Mouse (Mus musculus) megakaryocyte progenitor cell, adult 5-6 weeks (primary cell): ENCODE results near the gene H2-DMb2. TPM values are rescaled to one million over a fixed set of nuclear protein-coding genes. Genes with fewer than 3 reads are reported as not detected.

Experiments used
- ATAC-seq: replicated peaks from 2 replicates; pipeline ENCODE4 v1.8.0; 2016; ENCODE audit warnings: mild to moderate bottlenecking, moderate TSS enrichment, inconsistent platforms; ENCODE audit not compliant: poor library complexity
- total RNA-seq, 2 experiments: library from RNA; stranded (forward) in 1 of 2; stranded (reverse) in 1 of 2; fragments of 157-497, 149-512 nt in 1 of 2; fragments of 200-1000 nt in 1 of 2; gene quantifications; 2 replicates each; pipeline versions ENCODE4 v1.2.3 to v1.2.4; 2015 to 2017

H2-DMb2 gene
- total RNA-seq (2015), result 3.9 and 5.8 TPM in 2 replicates
- 6.7 and 8.5 TPM in 2 replicates for total RNA-seq (2017)

DNA sequence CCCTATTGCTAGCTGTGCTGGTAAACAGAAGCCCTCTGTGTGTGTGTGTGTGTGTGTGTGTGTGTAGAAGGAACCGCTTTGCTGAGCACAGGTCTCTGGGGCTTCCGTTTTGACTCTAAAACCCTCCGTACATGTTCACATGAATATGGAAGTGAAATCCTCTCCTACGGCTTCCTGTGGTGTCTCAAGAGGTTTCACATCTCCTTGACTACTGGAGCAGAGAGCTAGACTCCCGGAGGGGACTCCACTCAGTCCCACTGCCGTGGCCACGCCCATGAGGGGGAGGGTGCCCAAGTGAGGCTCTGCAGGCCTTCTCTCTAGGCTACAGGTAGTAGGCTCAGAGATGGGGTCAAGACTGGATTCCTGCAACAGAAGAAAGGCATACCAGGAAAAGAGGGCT, at the start of gene H2-DMb2:
TSS of gene H2-DMb2 (plus strand) at position 275 of the 400 bp plus-strand sequence.
- ATAC-seq, result peak; percentile 88

DNA sequence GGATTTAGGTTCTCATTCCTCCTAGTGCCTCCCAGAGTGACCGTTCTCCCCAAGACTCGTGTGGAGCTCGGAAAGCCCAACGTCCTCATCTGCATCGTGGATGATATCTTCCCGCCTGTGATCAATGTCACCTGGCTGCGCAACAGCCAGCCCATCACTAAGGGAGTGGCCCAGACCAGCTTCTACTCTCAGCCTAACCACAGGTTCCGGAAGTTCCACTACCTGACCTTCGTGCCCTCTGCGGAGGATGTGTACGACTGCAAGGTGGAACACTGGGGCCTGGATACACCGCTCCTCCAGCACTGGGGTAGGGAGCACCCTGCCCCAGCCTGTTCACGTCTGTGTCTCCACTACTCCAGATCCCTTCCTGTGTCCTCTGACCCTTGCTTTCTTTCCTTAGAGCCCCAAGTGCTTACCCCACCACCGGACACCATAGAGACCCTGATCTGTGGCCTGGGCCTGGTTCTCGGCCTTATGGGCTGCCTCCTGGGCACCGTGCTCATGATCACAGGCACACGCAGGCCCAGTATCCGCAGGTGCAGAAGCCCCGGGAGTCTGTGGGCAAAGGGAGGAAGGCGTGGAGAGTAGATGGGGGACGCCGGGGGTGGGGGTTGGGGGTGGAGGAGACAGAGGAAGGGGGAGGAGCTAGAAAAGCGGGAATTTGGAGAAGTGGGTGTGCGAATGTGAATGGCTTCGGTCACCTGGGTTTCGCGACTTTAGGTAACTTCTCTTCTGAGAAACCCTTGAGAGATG, 48.6 kb upstream of the H2-DMb2 start:
- ATAC-seq, result no peak

DNA sequence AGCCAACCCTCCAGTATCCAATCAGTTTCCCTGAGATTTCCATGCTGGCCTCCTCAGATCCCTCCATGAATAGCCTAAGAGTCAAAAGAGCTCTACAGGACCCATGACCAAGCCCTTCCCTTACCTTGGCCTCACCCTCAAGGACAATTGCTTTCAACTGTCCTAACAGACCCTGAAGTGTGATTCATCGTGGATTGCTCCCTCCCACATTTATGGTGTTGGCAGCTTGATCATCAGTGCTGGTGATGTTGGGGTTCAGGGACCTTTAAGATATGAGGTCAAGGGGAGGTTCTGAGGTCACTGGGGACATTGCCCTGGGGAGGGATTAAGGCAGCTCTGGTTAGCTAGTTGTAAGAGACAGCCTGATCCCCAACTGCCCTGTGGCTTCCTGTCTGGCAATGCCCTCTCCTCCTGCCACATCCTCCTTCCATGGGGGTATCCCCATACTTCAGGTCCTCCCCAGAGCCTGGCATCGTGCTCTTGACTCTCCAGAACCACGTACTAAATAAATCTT, 46.6 kb upstream of the H2-DMb2 start:
- ATAC-seq, result no peak

DNA sequence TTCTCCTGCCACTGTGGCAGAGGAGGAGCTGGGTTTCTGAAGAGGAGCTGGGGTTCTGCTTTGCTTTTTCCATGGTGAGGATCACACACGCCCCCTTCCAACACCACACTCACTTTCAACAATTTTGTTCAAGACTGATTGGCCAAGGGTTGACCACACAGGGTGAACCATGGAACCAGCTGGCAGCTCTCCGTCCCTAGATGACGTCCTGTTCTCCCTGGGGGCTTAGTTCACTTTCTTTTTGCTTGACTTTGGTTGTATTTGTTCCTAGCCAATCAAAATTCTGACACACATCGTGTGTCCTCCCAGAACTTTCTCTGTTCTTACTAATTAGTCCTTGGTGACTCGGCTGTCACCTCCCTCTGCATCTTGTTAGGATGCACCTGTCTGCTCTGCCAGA, 45.8 kb upstream of the H2-DMb2 start:
- no peak for ATAC-seq

DNA sequence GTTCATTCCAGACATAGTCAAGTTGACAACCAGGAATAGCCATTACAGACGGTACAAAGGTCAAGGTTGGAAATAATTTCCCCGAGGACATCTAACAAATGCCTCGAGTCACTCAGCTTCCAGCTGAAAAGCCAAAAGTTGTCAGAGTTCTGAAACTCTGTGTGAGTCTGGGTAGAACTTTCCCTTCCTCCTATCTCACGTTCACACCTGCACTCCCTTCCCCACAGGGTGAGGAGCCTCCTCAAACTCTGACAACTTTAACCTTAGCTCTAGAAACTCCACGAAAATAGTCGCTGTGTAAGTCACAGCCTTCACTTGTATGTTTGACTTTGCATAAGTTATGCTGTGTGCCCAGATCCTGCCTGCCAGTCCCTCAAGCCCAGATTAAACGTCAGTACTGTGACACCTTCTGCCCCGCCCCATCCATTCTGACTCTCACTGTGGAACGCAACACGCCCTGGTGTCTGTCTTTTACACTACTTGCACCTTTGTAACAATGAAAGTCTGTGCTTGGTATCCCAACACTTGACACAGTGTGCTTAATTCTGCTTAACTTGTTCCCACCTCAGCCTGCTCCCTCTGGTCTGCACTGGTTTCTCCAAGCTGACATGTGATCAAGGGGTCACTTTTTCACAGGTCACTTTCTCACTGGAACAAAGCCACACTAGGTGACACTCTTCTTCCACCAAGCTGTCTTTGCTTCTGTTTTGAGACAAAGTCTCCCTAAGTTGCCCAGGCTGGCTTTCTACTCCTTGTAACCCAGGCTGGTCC, 44.2 kb upstream of the H2-DMb2 start:
- peak; percentile 38; the same call in 1 of the 2 replicates for ATAC-seq

DNA sequence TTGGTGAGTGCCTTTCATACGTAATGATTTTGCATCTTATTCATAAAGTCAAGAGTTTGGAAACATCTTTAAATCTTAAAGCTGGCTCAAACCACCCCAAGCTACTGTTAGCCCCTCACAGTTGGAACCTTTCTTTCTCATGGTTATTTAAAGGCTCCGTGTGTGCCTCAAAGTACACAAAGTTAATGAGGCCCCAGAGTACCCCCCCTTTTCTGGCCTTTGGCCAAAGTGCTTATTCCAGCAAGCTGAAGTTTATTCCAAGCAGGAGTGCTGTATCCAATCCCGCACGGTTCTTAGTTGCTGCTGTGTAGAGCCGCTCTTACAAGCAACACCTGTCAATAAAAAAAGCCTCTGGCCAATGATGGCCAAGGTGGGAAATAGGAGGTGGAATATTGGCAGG, 43.6 kb upstream of the H2-DMb2 start:
- ATAC-seq, result no peak

DNA sequence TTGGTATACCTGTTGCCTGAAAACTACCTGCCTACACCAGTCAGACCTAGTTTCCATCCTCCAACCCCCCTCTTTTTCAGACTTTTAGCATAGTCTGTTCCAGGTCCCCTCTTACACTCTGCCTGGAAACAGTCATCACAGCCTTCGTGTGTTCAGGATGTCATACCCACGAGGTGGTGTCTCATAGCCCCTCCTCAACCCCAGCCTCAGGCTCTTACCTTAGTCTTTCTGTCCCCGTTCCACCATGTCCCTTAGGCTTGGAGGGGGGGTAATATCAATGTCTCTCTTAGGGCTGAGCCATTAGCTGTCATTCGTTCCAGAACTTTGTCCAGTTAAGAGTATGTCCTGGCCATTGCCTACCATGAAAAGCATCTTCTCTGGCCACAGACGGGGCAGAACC, 41.9 kb upstream of the H2-DMb2 start:
- no peak for ATAC-seq

DNA sequence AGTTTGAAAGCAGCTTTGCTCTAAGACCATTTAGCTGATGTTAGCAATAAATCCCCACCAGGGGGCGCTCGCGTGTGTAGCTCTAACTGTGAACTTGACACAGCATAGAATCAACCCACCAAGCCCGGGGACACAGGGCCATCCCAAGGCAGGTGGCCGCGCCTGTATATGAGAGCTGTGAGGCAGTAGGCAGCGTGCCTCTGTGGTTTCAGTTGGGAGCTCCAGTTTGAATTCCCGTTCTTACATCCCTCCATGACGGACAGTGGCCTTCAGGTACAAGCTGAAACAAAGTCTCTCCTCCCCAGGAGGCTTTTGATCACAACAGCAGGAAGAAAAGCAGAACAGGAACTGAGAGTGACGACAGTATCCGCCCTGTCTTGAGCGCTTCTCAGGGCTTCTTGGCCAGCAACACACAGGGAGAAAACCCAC, 41.5 kb upstream of the H2-DMb2 start:
- peak; percentile 86 for ATAC-seq

DNA sequence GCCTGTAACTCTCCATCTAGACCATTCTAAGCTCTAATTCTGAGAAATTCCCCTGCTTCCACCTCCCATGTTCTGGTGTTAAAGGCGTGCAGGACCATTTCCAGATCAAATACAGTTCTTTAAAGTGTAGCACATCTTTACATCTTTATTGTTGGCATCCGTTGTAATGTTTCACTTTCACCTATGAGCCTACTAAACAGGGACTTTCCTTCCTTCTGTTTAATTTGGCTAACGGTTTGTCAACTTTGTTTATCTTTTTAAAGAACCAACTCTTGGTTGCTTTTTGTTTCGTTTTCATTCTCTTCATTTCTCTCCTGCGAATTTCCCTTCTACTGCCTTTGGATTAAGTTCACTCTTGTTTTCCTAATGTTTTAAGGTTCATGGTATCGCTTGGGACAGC, 40.3 kb upstream of the H2-DMb2 start:
- ATAC-seq, result no peak

DNA sequence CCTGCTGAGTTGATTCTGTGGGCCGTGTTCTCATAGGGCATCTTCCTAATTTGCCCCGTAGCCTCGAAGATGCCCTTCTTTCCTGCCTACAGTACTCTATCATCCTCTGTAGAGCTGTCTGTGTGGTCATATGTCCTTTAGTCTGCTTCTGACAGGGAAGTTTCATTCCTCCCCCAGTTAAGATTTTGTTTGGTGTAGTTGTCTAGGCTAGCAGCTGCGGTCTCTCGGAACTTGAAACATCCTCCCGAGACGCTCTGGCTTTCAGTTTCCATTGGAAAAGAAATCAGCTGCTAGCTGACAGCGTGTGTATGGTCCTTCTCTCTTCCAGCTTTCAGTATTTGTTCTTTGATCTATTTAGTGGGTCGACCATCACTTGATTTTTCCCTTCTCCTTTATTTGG, 38.3 kb upstream of the H2-DMb2 start:
- no peak for ATAC-seq

DNA sequence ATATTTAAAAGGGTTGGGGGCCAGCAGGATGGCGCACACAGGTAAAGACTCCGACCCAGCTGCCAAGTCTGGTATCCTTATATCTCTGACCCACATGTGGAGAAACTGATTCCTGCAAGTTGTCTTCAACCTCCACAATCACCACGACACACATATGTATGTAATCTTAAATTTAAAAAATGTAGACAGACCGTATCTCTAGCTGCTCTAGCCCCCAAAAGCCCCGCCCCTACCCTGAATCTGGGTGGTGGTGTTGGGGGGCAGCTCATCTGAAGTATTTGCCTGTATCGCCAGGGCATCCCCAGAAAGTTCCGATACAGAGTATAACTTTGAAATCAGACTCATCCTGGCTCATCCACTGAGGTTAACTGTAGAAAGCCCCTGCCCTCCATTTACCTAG, 36.6 kb upstream of the H2-DMb2 start:
- no peak for ATAC-seq

DNA sequence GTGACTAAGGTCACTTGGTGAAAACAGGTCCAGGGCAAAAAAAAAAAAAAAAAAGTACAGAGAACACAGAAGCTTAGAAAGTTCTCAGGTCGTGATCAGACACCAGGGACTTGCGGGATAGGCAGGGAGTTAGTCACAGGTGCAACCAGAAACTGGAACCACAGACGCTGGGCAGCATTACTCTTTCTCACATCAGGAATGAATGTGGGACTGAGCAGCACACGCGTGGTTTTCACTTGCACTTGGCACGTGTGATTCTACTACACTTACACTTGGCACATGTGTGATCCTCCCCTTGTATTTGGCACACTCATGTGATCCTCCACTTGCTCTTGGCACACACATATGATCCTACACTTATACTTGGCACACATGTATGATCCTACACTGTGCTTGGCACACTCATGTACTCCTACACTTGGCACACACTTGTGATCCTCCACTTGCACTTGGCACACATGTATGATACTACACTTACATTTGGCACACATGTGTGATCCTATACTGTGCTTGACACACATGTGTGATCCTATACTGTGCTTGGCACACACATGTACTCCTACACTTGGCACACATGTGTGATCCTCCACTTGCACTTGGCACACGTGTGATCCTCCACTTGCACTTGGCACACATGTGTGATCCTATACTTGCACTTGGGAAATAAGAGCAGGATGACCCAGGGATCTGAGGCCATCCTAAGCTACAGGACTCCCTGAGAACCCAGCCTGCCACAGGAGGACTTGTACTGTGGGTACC, 35.8 kb upstream of the H2-DMb2 start:
- no peak for ATAC-seq

DNA sequence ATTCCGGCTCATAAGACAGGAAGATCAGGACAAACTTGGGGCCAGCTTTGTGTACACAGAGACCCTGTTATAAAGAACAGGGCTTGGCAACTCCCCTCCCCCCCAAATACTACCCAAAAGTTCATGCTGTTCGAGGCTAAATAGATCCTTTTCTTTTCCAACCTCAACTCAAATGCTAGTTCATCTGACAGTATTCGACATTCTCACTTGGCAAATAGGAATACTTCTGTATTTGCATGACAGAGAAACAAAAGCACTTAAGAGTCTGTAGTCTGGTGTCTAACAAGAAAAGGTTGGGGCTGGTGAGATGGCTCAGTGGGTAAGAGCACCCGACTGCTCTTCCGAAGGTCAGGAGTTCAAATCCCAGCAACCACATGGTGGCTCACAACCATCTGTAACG, 34.6 kb upstream of the H2-DMb2 start:
- ATAC-seq, result no peak

DNA sequence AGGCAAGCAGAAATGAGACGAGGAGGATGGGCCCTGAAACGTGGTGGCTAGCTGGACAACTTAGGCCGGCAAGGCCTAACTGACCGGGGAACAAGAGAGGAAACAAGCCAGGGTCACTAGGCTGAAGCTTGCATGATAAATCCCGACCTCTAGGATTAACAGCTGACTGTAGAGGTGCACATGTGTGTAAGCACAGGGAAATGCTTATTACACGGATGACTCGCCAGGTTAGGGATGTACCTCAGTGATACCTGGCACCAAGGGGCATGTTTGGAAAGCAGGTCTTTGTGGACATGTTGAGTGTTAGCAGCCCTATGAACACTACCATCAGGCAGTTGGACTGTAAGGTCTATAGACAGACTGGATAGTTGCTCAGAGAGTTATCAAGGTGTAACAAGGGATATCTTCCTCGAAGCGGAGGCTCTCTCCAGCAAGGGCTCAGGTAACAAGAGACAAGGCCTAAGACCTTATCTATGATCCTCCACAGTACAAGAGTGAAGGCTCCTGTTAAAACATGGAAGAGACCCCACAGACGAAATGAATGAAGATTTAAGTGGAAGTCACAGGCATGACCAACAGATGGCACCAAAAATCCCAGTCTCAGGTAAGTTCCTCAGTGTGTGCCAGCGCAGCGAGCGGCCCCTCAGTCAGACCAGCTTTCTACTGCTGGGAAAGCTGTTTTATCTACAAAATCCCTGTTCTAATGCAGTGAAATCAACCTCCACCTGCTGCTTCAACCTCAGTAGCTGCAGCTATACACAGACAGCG, 33.9 kb upstream of the H2-DMb2 start:
- ATAC-seq, result peak; percentile 64

DNA sequence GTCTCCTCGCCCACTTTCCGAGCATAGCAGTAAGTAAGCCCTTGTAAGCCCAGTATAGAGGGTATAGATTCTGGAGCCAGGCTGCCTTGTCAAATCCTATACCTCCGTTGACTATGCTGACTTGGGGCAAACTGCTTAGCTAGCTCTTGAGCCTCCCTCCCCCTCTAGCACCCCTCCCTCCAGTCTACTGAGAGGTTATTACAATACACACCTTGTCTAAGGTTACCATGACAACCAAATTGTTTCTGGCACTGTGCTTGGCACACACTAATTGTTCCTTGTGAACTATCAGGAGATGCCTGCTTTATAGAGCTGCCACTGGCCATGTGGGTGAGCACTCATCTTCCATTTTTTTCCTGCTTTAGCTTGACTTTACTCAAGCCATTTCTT, 33.3 kb upstream of the H2-DMb2 start:
- peak; percentile 19; the same call in 1 of the 2 replicates for ATAC-seq

DNA sequence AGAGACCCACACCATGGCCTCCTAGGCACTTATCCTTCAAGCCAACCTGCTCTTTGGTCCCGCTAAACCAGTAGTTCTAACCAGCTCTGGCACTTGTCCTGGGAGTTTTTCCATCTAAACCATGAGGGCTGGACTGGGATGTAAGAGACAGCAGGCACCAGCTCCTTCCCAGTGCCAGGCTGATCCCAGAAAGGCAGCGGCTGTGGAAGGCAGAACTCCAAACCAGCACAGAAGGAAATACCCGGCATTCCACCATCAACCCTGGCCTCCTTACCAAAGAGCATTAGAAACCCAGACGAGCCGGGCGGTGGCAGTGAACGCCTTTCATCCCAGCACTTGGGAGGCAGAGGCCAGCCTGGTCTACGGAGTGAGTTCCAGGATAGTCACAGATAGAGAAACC, 32.8 kb upstream of the H2-DMb2 start:
- ATAC-seq, result no peak

DNA sequence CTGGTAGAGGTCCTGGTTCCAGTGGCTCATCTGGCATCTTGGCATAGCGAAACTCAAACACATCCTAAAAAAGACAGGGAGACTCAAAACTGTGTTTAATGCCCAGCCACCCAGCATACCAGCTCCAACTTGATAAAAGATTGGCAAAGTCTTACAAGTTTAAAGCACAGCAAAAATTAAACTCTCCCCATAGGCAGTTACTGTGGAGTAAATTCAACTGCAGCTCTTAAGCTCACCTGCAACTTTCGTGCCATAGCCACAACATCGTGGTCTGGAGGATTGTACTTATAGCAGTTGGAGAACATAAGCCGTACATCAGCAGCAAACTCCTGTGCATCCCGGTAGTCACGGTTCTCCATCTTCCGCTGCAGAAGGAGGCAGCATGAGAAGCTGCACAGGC, 29.0 kb upstream of the H2-DMb2 start:
- ATAC-seq, result no peak

DNA sequence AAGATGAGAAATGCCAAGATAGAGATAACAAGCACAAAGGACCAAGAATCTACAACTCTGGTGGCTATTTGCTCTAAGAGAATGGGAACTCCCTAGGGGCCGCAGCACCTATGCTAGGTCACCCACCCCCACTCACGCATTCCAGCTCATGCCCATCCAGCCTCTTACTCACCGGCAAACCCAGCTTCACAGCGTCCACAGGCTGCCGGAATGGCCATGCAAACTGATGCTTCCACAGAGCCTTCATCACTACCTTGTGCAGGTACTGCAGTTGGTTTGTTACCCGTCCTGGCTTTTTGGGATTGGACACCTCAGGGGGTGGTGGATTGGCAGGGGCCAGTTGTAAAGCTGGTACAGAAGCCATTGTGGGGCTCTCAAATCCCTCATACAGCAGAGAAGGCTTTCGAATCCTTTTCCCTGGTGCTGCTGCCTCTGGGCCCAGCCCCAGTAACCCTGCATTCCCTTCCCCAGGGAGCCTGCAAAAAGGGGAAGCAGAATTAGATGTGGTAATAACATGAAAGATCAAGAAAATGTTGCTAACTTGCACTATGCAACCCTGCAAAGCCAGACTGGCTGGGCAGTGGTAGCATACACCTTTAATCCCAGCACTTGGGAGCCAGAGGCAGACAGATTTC, 26.3 kb upstream of the H2-DMb2 start:
- ATAC-seq, result no peak

DNA sequence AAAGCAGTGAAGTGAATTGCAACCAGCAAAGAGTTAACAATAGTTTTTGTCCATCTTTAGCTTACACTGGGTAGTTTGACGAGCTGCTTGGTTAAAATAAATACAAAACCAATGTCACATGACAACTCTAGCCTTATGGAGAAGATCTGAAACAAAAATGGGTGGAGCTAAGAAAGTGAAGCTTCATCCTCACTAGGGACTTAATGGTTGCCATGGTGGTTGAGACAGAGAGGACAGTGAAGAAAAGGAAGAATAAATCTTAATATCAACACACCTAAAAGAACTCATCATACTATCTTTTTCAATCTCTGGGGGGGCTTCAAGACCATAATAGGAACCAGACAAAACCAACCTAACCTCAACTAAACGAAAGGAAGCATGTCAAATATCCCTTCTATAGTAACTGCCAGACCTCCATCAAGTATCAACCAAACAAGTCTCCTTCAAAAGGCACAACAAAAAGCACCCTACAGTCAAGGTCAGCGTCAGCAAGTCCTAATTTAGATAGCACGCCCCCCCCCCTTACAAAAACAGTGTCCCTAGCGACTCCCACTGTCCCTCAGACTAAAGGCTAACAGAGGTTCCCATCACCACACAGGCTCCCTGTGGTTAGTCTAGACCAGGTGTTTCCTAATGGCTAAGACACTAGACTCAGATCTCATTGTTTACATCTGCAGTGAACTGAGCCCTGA, 25.5 kb upstream of the H2-DMb2 start:
- no peak for ATAC-seq
